Mouse (Mus musculus) erythroblast, embryonic 14.5 days (primary cell): ENCODE results near the gene Ubp1.

Source experiments
- GATA1 ChIP-seq: IDR thresholded peaks from 2 replicates; pipeline ENCODE4 v1.6.1; 2012; ENCODE audit warnings: low read length, inconsistent platforms, mixed read lengths
- TAL1 ChIP-seq: IDR thresholded peaks from 3 replicates; pipeline ENCODE4 v1.6.1; 2012; ENCODE audit warnings: low read length, inconsistent platforms, mixed read lengths

GRCm38 (mm10) chr9:113998311-113998710, 67.6 kb downstream of the Ubp1 start:
- TF ChIP-seq GATA1 (no peak), TAL1 (no peak)
